Mouse (Mus musculus) T-helper 1 cell (primary cell): ENCODE measurements around the gene Chtop.

Source experiments
- in situ Hi-C: fragments of 300-600 bp; cut with MboI, MseI; formaldehyde crosslinking; loops from one replicate; pipeline ENCODE4 v1.15.1; 2025; ENCODE audit warnings: high pct_unique_total_duplicates

Chtop gene

DNA sequence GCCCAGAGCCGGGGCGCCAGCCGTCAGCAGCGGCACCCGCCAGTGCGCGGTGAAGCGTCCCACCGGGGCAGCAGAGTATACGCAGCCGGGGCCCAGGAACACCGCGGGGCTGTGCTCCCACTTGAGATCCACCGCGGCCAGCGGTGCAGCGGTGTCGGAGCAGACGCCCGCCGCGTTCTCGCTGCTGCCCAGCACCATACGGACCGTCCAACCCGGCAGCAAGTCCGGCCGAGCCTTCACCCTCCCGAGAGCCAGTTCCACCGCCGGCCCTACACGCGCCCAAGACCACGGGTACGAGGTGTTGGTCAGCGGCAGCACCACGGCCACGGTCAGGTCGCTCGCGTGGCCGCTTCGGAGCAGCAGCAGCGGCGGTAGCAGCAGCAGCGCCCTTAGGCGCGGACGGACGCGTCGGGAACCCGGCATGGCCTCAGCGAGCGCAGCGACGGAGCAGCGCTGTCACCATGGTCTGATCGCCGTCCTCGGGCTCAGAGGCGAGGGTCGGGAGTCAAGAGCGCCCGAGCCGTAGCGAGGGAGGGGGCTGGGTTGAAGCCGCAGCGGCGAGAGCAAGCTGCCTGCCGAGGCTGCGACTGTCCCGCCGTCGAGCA is 44.1 kb downstream of the Chtop start:
- in situ Hi-C loops = no loop called here

GRCm38 (mm10) chr3:90464552-90465080 is 44.7 kb downstream of the Chtop start:
- in situ Hi-C loops = loop anchor here (5.0 kb wide), 1 partner anchor 47 kb away; no protein-coding TSS in a partner anchor

DNA sequence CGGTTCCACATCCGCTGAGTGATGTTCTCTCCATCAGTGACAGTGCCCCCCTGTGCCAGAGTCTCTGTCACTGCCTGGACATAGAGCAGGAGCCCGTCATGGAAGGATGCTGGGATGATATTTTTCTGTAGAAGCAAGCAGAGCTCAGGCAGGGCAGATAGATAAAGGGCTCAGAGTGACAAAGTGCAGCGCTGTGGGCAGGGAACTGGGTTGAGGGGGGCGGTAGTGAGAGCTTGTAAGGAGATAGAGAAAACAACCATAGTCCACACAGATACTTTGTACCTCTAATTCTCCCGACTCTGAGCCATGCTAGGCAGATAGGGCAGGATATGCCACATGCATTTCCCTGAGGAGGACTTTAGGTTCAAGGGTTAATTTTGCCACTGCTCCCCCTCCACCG is 46.7 kb downstream of the Chtop start:
- in situ Hi-C loops = loop anchor here (5.0 kb wide), 1 partner anchor 45 kb away; no protein-coding TSS in a partner anchor

- in situ Hi-C loops = loop anchor here (5.0 kb wide), 1 partner anchor 45 kb away; no protein-coding TSS in a partner anchor
These were observed 47.4 kb downstream of the Chtop start for GRCm38 (mm10) chr3:90461935-90462334.

DNA sequence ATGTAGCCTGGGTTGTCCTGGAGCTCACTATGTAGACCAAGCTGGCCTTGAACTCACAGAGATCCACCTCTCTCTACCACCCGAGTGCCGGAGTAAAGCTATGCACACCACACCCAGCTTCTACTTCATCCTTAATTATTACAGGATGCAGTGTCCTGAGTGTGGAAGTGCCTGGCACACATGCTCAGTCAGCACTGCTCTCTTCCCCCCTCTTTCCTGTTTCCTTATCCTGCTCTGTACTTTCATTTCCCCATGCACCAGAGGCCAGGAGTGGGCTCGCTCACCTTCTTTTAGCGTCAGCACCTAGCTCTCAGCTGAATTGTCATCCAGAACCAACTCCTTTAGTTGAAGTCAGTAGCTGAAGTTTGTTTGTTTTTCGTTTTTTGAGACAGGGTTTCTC is 49.0 kb downstream of the Chtop start:
- in situ Hi-C loops = loop anchor here (5.0 kb wide), 1 partner anchor 43 kb away; no protein-coding TSS in a partner anchor

- in situ Hi-C loops = loop anchor here (5.0 kb wide), 1 partner anchor 42 kb away; no protein-coding TSS in a partner anchor
These were observed 49.6 kb downstream of the Chtop start for GRCm38 (mm10) chr3:90459727-90460126.

DNA sequence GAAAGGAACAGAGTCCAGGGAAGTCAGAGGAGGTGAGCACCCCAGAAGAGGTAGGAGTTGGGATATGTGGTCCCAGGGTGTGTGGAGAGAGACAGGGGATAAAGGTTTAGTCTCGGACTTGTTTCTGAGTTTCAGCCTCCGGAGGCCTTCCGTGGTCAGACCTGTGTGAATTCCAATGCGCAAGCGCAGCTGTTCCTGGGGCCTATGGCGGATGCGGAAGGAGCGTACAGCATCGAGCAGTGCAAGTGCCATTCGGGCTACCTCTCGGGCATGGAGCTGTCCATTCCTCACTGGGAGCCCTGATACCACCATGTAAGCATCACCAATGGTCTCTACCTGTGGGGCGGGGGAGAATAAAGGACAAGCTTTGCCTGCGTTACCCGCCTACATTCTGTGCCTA is 54.4 kb downstream of the Chtop start:
- in situ Hi-C loops = no loop called here

GRCm38 (mm10) chr3:90451396-90452095 is 57.8 kb downstream of the Chtop start:
- in situ Hi-C loops = no loop called here

- in situ Hi-C loops = no loop called here
These were observed 58.4 kb downstream of the Chtop start for GRCm38 (mm10) chr3:90450874-90451273.
